Mouse (Mus musculus): ENCODE data around the gene Tiam2. TPM values are rescaled to one million over a fixed set of nuclear protein-coding genes. Genes with fewer than 3 reads are reported as not detected.

The Tiam2 gene
- polyA plus RNA-seq, 1 experiment: 2.5 TPM

DNA sequence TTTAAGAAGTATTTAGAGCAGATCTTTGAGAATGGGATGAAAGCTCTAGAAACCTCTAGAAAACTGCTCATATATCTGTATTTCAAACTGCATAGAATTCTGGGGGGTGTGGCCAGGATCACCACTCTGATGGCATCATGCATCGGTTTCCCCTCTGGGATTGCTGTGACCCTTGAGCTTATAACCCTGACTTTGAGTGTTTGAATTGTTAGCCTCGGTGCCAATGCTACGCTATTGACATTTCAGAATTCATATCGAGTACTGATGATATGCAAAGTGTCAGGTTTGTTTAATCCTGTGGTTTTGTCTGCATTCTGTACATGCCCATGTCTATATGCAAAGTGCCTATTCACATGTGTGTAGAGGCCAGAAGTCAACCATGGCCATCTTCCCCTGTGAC lies 160.8 kb downstream of the Tiam2 start:
- Histone ChIP-seq H3K27ac (ENCODE audit: insufficient read depth, low read length) (no peak overlapping the region), H3K4me1 (ENCODE audit: control insufficient read depth, insufficient read depth, low read length) (no peaks in the 10 kb centered on the region), H3K36me3 (ENCODE audit: control insufficient read depth, insufficient read depth, low read length, poor library complexity, severe bottlenecking) (no peaks in the 10 kb centered on the region), H3K27me3 (ENCODE audit: control insufficient read depth, insufficient read depth, low read length, poor library complexity, severe bottlenecking) (no peaks in the 10 kb centered on the region), H3K9ac (ENCODE audit: low read depth, poor library complexity, severe bottlenecking) (no peak overlapping the region), H3K4me3 (ENCODE audit: low read depth, low read length) (no peak overlapping the region), H3K9me3 (replicated peaks; ENCODE audit: control insufficient read depth, insufficient read depth, low read length, poor library complexity, severe bottlenecking) (no peaks in the 10 kb centered on the region)
- TF ChIP-seq POLR2A (IDR thresholded peaks at IDR 0.05; ENCODE audit: insufficient read depth, low read length) (no peak), CTCF (IDR thresholded peaks at IDR 0.05; ENCODE audit: low read depth, low read length) (no peak), EP300 (IDR thresholded peaks at IDR 0.05; ENCODE audit: insufficient read depth, low read depth, low read length) (no peak)

DNA sequence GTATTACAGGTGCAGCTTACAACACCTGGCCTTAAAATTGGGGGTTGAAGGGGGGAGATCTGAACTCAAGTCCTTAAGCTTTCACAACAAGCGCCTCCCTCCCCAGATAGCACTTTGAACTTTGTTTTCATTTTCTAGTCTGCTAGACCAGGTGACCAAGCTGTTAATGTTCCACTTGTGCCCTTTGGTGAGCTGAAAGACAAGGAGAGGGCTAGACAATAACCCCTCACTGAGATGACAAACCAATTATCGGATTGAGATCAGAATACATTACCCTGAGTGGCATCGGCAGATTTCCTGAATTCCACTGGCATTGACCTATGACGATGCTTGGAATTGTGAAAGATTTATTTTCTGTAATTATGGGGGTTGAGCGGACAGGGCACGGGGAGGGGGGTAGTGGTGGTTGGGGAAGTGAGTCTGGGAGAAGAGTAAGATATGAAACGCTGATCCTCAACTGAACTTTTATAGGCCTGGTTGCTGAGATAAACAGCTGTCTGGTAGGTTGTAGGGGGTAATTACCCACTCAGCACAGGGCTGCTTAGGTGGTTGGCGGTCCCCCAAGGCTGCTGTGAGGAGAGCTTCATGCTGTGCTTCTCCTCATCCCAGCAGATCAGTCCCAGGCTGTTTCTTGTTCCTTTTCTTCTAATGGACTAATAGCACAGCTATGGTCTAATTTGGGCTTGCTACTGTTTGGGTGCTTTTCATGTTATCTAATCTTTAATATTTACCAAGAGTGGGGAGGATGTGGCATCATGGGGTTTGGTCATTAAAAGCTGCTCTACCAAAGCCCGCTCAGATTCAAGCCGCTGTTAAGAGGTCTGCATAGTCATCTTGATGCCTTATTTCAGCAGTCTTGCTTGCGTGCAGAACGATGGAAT lies 161.6 kb downstream of the Tiam2 start:
- TF ChIP-seq POLR2A (IDR thresholded peaks at IDR 0.05; ENCODE audit: insufficient read depth, low read length): no peak
- no peak for TF ChIP-seq EP300 (IDR thresholded peaks at IDR 0.05; ENCODE audit: insufficient read depth, low read depth, low read length)
- TF ChIP-seq CTCF (IDR thresholded peaks at IDR 0.05; ENCODE audit: low read depth, low read length): no peak
- H3K9ac ChIP-seq (ENCODE audit: low read depth, poor library complexity, severe bottlenecking): no peak overlapping the region
- no peak overlapping the region for H3K27ac ChIP-seq (ENCODE audit: insufficient read depth, low read length)
- H3K4me1 ChIP-seq (ENCODE audit: control insufficient read depth, insufficient read depth, low read length): no peaks in the 10 kb centered on the region
- H3K36me3 ChIP-seq (ENCODE audit: control insufficient read depth, insufficient read depth, low read length, poor library complexity, severe bottlenecking): no peaks in the 10 kb centered on the region
- no peak overlapping the region for H3K4me3 ChIP-seq (ENCODE audit: low read depth, low read length)
- H3K9me3 ChIP-seq (replicated peaks; ENCODE audit: control insufficient read depth, insufficient read depth, low read length, poor library complexity, severe bottlenecking): no peaks in the 10 kb centered on the region
- no peaks in the 10 kb centered on the region for H3K27me3 ChIP-seq (ENCODE audit: control insufficient read depth, insufficient read depth, low read length, poor library complexity, severe bottlenecking)

DNA sequence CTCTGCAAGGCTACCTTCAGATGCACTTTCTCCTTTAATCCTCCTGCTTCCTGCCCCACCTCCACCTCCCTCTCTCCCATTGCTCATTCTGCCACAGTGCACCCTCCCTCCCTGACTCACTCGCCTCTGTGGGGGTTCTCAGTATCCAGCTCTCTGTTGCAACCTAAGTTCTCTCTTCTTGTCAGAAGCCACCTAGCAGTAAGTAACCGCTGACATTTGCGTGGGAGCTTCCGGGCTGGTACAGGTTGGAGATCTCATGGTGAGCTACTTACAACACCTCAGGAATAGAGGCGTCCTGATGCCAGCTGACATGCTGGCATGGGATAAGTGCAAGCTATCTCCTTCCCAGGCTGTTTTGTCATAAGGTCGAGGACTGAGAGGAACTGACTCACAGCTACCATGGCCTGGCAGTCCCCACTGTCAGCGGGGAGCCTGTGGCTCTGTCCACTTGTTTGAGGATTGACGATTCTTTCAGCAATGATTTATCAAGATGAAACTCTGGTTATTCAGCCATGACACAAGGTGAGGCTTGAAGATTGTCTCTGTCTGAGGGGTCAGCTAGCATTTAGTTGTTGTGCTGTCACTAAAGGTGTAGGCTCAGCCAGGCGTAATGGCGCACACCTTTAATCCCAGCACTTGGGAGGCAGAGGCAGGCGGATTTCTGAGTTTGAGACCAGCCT lies 164.0 kb downstream of the Tiam2 start:
- no peak overlapping the region for H3K9ac ChIP-seq (ENCODE audit: low read depth, poor library complexity, severe bottlenecking)
- no peak overlapping the region for H3K27ac ChIP-seq (ENCODE audit: insufficient read depth, low read length)
- no peak for TF ChIP-seq CTCF (IDR thresholded peaks at IDR 0.05; ENCODE audit: low read depth, low read length)
- no peak for TF ChIP-seq POLR2A (IDR thresholded peaks at IDR 0.05; ENCODE audit: insufficient read depth, low read length)
- no peak for TF ChIP-seq EP300 (IDR thresholded peaks at IDR 0.05; ENCODE audit: insufficient read depth, low read depth, low read length)
- no peak overlapping the region for H3K4me3 ChIP-seq (ENCODE audit: low read depth, low read length)
- no peaks in the 10 kb centered on the region for H3K36me3 ChIP-seq (ENCODE audit: control insufficient read depth, insufficient read depth, low read length, poor library complexity, severe bottlenecking)
- no peaks in the 10 kb centered on the region for H3K9me3 ChIP-seq (replicated peaks; ENCODE audit: control insufficient read depth, insufficient read depth, low read length, poor library complexity, severe bottlenecking)
- no peaks in the 10 kb centered on the region for H3K27me3 ChIP-seq (ENCODE audit: control insufficient read depth, insufficient read depth, low read length, poor library complexity, severe bottlenecking)
- no peaks in the 10 kb centered on the region for H3K4me1 ChIP-seq (ENCODE audit: control insufficient read depth, insufficient read depth, low read length)

DNA sequence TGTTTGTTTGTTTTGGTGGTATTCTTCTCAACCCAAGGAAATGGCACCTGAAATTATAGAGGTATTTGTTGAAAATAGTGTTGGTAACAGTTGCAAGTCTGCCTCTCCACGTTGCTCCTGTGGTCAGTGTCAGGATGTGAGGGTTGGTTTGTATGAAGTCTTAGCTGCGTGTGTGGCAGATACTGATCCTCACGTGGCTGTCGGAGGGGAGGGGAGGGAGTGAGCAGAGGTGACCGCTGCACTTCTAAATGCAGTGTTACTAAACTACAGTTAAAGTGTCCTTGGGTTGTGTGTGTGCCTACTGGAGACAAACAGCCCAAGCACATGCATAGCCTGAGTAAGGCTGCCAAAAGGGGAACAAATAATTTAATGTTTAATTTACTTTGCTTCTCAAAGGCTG lies 164.7 kb downstream of the Tiam2 start:
- no peak overlapping the region for H3K4me3 ChIP-seq (ENCODE audit: low read depth, low read length)

DNA sequence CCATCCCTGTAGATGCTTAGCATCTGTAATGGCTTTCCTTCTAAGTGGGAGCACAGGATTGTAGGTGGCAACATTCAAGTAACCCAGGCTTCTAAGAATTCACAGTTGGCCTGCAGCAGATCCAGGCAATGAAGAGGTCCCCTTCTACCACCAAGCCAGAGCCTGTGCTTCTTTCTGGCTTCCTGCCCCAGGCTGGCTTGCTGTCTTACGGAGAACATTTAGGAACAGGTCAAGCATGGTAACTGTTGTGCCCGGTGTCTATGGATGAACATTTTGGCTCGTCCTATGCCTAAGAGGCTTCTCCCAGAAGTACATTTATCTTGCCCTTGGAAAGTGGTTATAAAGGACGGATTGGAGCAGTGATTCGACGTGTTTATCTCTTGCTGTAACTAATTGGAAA lies 165.3 kb downstream of the Tiam2 start:
- no peak for TF ChIP-seq POLR2A (IDR thresholded peaks at IDR 0.05; ENCODE audit: insufficient read depth, low read length)
- no peak for TF ChIP-seq EP300 (IDR thresholded peaks at IDR 0.05; ENCODE audit: insufficient read depth, low read depth, low read length)
- TF ChIP-seq CTCF (IDR thresholded peaks at IDR 0.05; ENCODE audit: low read depth, low read length): no peak
- Histone ChIP-seq H3K9ac (ENCODE audit: low read depth, poor library complexity, severe bottlenecking) (no peak overlapping the region), H3K27me3 (ENCODE audit: control insufficient read depth, insufficient read depth, low read length, poor library complexity, severe bottlenecking) (no peaks in the 10 kb centered on the region), H3K4me3 (ENCODE audit: low read depth, low read length) (no peak overlapping the region), H3K9me3 (replicated peaks; ENCODE audit: control insufficient read depth, insufficient read depth, low read length, poor library complexity, severe bottlenecking) (no peaks in the 10 kb centered on the region), H3K36me3 (ENCODE audit: control insufficient read depth, insufficient read depth, low read length, poor library complexity, severe bottlenecking) (no peaks in the 10 kb centered on the region), H3K27ac (ENCODE audit: insufficient read depth, low read length) (no peak overlapping the region), H3K4me1 (ENCODE audit: control insufficient read depth, insufficient read depth, low read length) (no peaks in the 10 kb centered on the region)

More for the DNA sequence above, 164.7 kb downstream of the Tiam2 start:
- Histone ChIP-seq H3K36me3 (ENCODE audit: control insufficient read depth, insufficient read depth, low read length, poor library complexity, severe bottlenecking) (no peaks in the 10 kb centered on the region), H3K9me3 (replicated peaks; ENCODE audit: control insufficient read depth, insufficient read depth, low read length, poor library complexity, severe bottlenecking) (no peaks in the 10 kb centered on the region), H3K27me3 (ENCODE audit: control insufficient read depth, insufficient read depth, low read length, poor library complexity, severe bottlenecking) (no peaks in the 10 kb centered on the region), H3K27ac (ENCODE audit: insufficient read depth, low read length) (no peak overlapping the region), H3K9ac (ENCODE audit: low read depth, poor library complexity, severe bottlenecking) (no peak overlapping the region), H3K4me1 (ENCODE audit: control insufficient read depth, insufficient read depth, low read length) (no peaks in the 10 kb centered on the region)
- no peak for TF ChIP-seq CTCF (IDR thresholded peaks at IDR 0.05; ENCODE audit: low read depth, low read length)
- TF ChIP-seq POLR2A (IDR thresholded peaks at IDR 0.05; ENCODE audit: insufficient read depth, low read length): no peak
- TF ChIP-seq EP300 (IDR thresholded peaks at IDR 0.05; ENCODE audit: insufficient read depth, low read depth, low read length): no peak

DNA sequence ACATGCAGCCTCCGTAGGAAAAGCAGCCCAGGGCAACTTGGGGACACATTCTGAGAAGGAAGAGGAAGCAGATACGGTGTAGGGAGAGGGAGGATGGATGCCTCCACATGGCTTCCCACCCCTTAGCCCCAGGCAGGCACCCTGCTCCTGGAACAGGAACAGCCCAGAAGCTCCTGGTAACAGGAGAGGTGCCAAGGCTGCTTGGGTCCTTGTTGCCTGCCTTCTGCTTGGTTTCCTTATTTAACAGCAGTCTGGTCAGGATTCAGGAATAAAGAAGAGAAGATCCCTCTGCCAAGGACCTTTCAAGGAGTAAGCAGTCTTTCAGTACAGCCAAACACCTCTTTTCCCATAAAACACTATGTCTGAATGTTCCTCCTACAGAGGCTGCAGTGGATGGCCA lies 169.2 kb downstream of the Tiam2 start:
- TF ChIP-seq POLR2A (IDR thresholded peaks at IDR 0.05; ENCODE audit: insufficient read depth, low read length): no peak
- TF ChIP-seq EP300 (IDR thresholded peaks at IDR 0.05; ENCODE audit: insufficient read depth, low read depth, low read length): no peak
- no peak for TF ChIP-seq CTCF (IDR thresholded peaks at IDR 0.05; ENCODE audit: low read depth, low read length)
- Histone ChIP-seq H3K27ac (ENCODE audit: insufficient read depth, low read length) (no peak overlapping the region), H3K4me3 (ENCODE audit: low read depth, low read length) (no peak overlapping the region), H3K36me3 (ENCODE audit: control insufficient read depth, insufficient read depth, low read length, poor library complexity, severe bottlenecking) (no peaks in the 10 kb centered on the region), H3K4me1 (ENCODE audit: control insufficient read depth, insufficient read depth, low read length) (no peaks in the 10 kb centered on the region), H3K27me3 (ENCODE audit: control insufficient read depth, insufficient read depth, low read length, poor library complexity, severe bottlenecking) (no peaks in the 10 kb centered on the region), H3K9me3 (replicated peaks; ENCODE audit: control insufficient read depth, insufficient read depth, low read length, poor library complexity, severe bottlenecking) (no peaks in the 10 kb centered on the region), H3K9ac (ENCODE audit: low read depth, poor library complexity, severe bottlenecking) (no peak overlapping the region)
